Mouse (Mus musculus) kidney, embryonic 14.5 days (tissue): ENCODE data around the gene Lrrc18. TPM values are rescaled to one million over a fixed set of nuclear protein-coding genes. Genes with fewer than 3 reads are reported as not detected.
A peak's percentile ranks its signal among the peaks of the same experiment; 100 is the strongest.

Source experiments
- ATAC-seq: fragments of 200-750 bp; cut with Nextera tagmentation; 2 replicates; pipeline ENCODE4 v1.8.0; 2017; ENCODE audit warnings: moderate number of reproducible peaks, mild to moderate bottlenecking, moderate TSS enrichment, moderate library complexity; ENCODE audit not compliant: low FRiP score, low TSS enrichment
- H3K27ac ChIP-seq: fragments of 300-500 bp; sonication (generic); 2 replicates; pipeline ENCODE4 v1.5.1; 2014; ENCODE audit warnings: low read depth, mild to moderate bottlenecking, low read length, moderate library complexity, mixed read lengths
- H3K27me3 ChIP-seq: fragments of 300-500 bp; sonication (generic); 2 replicates; pipeline ENCODE4 v1.6.1; 2014; ENCODE audit warnings: mild to moderate bottlenecking, low read length; ENCODE audit not compliant: control insufficient read depth, insufficient read depth
- H3K36me3 ChIP-seq: fragments of 300-500 bp; sonication (generic); 2 replicates; pipeline ENCODE4 v1.6.1; 2014; ENCODE audit warnings: low read length, mixed read lengths; ENCODE audit not compliant: control insufficient read depth, insufficient read depth
- H3K4me1 ChIP-seq: fragments of 300-500 bp; sonication (generic); 2 replicates; pipeline ENCODE4 v1.6.1; 2014; ENCODE audit warnings: low read length, mixed read lengths; ENCODE audit not compliant: control insufficient read depth, insufficient read depth
- H3K4me2 ChIP-seq: fragments of 300-500 bp; sonication (generic); replicated peaks from 2 replicates; pipeline ENCODE4 v1.6.1; 2014; ENCODE audit warnings: low read depth, mild to moderate bottlenecking, low read length
- H3K4me3 ChIP-seq: fragments of 300-500 bp; sonication (generic); 2 replicates; pipeline ENCODE4 v1.5.1; 2014; ENCODE audit warnings: mild to moderate bottlenecking, low read length
- H3K9ac ChIP-seq: fragments of 300-500 bp; sonication (generic); 2 replicates; pipeline ENCODE4 v1.6.1; 2014; ENCODE audit warnings: low read depth, mild to moderate bottlenecking, low read length, moderate library complexity
- H3K9me3 ChIP-seq: fragments of 300-500 bp; sonication (generic); 2 replicates; pipeline ENCODE4 v1.6.1; 2016; ENCODE audit warnings: low read length; ENCODE audit not compliant: control insufficient read depth
- WGBS: fragments of 180-500 bp; shearing (Covaris S2); extraction: QIAGEN DNeasy Blood & Tissue Kit; methylation state at CpG from one replicate; pipeline ENCODE4 v1.1.7; 2014; 5-methylcytosine and 5-hydroxymethylcytosine counted together
- polyA plus RNA-seq: library from polyadenylated mRNA; unstranded; fragments of >200 nt; fragmentation: Nextera tagmentation; extraction: Ambion mirVana; gene quantifications from 2 replicates; pipeline ENCODE4 v1.2.1, GENCODE M21; 2014

Gene Lrrc18
- 0.28 and 0.91 TPM in 2 replicates for polyA plus RNA-seq

DNA sequence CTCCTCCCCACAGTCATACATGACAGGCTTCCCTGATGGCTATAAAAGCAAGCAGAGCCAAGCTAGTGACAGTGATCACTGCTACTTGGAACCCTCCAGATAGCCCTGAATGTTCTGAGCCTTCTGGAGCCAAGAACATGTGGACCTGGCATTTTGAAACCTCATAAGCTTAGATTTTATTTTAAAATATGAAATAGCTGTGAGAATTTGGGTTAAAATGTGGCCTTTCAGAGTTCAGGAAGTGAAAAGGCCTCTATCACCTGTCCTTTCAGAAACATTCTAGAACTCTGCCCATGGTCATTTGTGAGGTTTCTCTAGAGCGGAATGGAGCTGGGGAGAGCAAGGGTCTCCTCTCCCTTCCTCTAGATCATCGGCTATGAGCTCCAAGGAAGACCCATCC is at the start of gene Lrrc18:
Gene Lrrc18, plus strand, starts transcription at position 301 of the 400 bp plus-strand sequence.
- Histone ChIP-seq H3K27me3 (peaks cover 25% of the 10 kb centered on the region; the same call in 1 of the 2 replicates), H3K4me1 (peaks cover 16% of the 10 kb centered on the region; the same call in 1 of the 2 replicates), H3K4me3 (no peak within 1 kb of the TSS), H3K9ac (no peak within 1 kb of the TSS), H3K27ac (no peak within 1 kb of the TSS), H3K9me3 (no peaks in the 10 kb centered on the region), H3K36me3 (no peaks in the 10 kb centered on the region), H3K4me2 (no peak within 1 kb of the TSS)
- WGBS, result 99% methylated on average over 2 of the region's 2 CpGs
- no peak for ATAC-seq

GRCm38 (mm10) chr14:32947512-32947911 is 43.7 kb upstream of the Lrrc18 start:
- Histone ChIP-seq H3K27me3 (peaks cover 9% of the 10 kb centered on the region), H3K4me1 (peaks cover 14% of the 10 kb centered on the region; the same call in 1 of the 2 replicates), H3K36me3 (no peaks in the 10 kb centered on the region), H3K4me3 (no peak overlapping the region), H3K27ac (no peak overlapping the region), H3K9ac (no peak overlapping the region), H3K4me2 (no peak overlapping the region), H3K9me3 (no peaks in the 10 kb centered on the region)
- WGBS, result 83% methylated on average over 2 of the region's 2 CpGs
- ATAC-seq, result no peak

DNA sequence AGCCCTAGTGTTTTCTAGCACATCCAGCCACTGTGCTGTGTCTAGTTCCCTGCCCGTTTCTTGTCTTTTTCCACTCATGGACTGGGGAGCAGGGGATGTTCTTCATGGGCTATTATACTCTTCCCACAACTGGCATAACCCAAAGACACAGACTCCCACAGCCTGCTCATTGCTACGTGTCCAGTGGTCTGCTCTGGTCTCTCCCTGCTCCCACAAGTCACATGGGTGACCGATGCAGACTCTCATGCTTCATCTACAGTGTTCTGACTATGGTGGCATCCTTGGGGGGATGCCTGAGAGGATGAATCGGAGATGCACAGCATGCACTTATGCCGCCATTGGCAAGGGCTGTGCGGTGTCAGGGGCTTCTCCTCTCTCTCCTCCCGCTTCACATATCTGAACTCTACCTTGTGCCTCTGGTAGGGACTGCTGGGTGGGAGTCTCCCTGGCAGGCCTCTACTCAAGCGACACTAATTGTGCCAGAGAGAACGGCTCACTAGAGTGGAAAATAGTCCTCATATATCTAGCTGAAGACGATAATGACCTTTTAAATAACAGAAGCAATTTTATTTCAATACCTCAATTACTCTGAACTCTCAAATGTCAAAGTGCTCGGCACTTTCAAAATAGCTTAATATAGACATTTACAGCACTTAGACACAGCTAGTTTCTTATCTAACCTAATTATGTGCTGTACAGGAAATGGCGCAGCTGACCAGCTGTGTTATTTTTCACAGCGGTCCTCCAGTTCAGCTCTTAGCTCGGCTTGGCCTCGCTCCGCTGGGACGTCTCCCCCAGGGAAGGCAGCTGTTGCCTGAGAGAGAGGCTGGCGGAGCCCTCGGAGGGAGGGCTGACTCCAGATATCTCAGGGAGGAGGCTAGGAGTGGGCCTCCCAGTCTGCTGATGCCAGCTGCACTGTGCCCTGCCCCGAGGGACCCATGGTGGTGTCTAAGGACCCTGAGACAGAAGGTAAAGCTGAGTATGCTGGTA is 40.6 kb upstream of the Lrrc18 start:
- H3K27me3 ChIP-seq, result peaks cover 9% of the 10 kb centered on the region; the same call in 1 of the 2 replicates
- no peak overlapping the region for H3K4me3 ChIP-seq
- no peak overlapping the region for H3K9ac ChIP-seq

GRCm38 (mm10) chr14:32956486-32956885 is 34.7 kb upstream of the Lrrc18 start:
- Histone ChIP-seq H3K36me3 (no peaks in the 10 kb centered on the region), H3K4me3 (no peak overlapping the region), H3K27me3 (peaks cover 12% of the 10 kb centered on the region), H3K4me1 (peaks cover 12% of the 10 kb centered on the region; the same call in 1 of the 2 replicates), H3K9me3 (no peaks in the 10 kb centered on the region), H3K27ac (no peak overlapping the region), H3K9ac (no peak overlapping the region), H3K4me2 (no peak overlapping the region)
- 72% methylated on average over 8 of the region's 8 CpGs for WGBS
- ATAC-seq, result no peak

More for the DNA sequence above, 40.6 kb upstream of the Lrrc18 start:
- Histone ChIP-seq H3K4me2 (no peak overlapping the region), H3K9me3 (no peaks in the 10 kb centered on the region), H3K27ac (peak overlapping the region; percentile 10; the same call in 1 of the 2 replicates), H3K4me1 (peaks cover 14% of the 10 kb centered on the region; the same call in 1 of the 2 replicates), H3K36me3 (no peaks in the 10 kb centered on the region)
- 18% methylated on average over 20 of the region's 20 CpGs for WGBS
- ATAC-seq, result peak; percentile 91

GRCm38 (mm10) chr14:32958671-32959070 is 32.5 kb upstream of the Lrrc18 start:
- H3K9me3 ChIP-seq, result no peaks in the 10 kb centered on the region
- no peak overlapping the region for H3K4me2 ChIP-seq
- ATAC-seq, result peak; percentile 26; the same call in 1 of the 2 replicates
- H3K9ac ChIP-seq, result no peak overlapping the region
- WGBS, result 15% methylated on average over 8 of the region's 8 CpGs
- peaks cover 7% of the 10 kb centered on the region; the same call in 1 of the 2 replicates for H3K4me1 ChIP-seq
- no peak overlapping the region for H3K27ac ChIP-seq
- H3K27me3 ChIP-seq, result peaks cover 14% of the 10 kb centered on the region
- H3K4me3 ChIP-seq, result no peak overlapping the region
- H3K36me3 ChIP-seq, result no peaks in the 10 kb centered on the region

DNA sequence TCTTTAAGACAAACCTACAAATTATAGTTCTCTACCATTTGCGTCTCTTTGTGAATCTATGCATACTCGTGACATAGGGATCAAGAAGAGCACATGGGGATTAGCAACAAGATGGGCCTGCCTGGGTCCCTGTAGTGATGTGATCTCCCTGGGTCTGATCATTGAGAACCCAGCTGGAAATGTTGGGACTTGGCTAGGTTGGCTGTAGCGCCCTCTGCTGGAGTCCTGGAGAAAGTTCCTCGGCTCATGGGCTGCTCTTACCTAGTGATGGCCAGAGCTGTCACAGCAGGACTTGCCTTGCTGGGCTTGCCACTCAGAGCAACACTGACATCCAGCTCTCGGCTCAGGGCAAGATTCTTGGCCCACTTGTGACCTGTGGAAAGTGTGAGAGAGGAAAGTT is 30.7 kb upstream of the Lrrc18 start:
- Histone ChIP-seq H3K9ac (no peak overlapping the region), H3K36me3 (no peaks in the 10 kb centered on the region), H3K4me1 (peaks cover 7% of the 10 kb centered on the region; the same call in 1 of the 2 replicates), H3K27ac (no peak overlapping the region), H3K27me3 (peaks cover 14% of the 10 kb centered on the region), H3K9me3 (no peaks in the 10 kb centered on the region), H3K4me2 (no peak overlapping the region), H3K4me3 (no peak overlapping the region)
- WGBS, result 47% methylated on average over 5 of the region's 5 CpGs
- ATAC-seq, result no peak

DNA sequence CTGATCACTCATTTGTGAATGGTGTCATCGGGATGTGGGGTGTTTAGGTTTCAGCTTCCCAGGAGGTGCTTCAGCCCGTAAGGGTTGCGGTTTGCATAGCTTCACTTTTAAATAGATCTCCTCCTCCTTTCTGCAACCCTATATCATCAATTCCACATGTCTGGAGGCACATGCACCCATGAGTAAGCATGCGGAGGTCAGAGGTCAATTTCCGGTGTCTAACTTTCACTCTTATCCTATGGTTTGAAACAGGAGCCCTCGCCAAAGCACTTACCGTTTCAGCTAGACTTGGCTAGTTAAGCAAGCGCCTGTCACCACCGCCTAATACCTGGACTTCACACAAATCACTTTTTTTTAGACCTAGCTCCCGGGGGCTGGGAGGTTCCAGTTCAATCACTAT is 26.4 kb upstream of the Lrrc18 start:
- Histone ChIP-seq H3K27me3 (peaks cover 13% of the 10 kb centered on the region), H3K9ac (no peak overlapping the region), H3K4me2 (no peak overlapping the region), H3K36me3 (no peaks in the 10 kb centered on the region), H3K4me3 (no peak overlapping the region), H3K27ac (no peak overlapping the region), H3K9me3 (no peaks in the 10 kb centered on the region), H3K4me1 (no peaks in the 10 kb centered on the region)
- peak; percentile 79 for ATAC-seq
- 31% methylated on average over 10 of the region's 10 CpGs for WGBS

DNA sequence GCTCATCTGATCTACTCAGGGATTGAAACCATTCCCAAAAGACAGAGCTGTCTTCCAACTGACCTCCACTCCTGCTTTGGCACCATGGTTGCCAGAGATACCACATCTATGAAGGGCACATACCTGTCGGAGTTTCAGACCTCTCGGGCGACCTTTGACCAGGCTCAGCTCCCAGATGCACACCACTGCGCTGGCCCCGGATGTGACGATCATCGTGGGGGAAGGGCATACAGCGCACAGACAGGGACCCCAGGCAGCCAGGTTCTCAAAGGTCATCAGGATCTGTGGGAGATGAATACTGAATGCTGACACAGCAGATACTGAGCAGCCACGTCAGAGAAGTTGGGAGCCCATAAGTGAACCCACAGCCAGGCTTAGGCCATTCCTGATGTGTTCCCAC is 20.5 kb upstream of the Lrrc18 start:
- Histone ChIP-seq H3K27me3 (peaks cover 5% of the 10 kb centered on the region), H3K27ac (no peak overlapping the region), H3K4me2 (no peak overlapping the region), H3K9ac (no peak overlapping the region), H3K36me3 (no peaks in the 10 kb centered on the region), H3K4me1 (no peaks in the 10 kb centered on the region), H3K4me3 (no peak overlapping the region), H3K9me3 (no peaks in the 10 kb centered on the region)
- ATAC-seq, result no peak
- WGBS, result 77% methylated on average over 9 of the region's 9 CpGs
